Mouse (Mus musculus): Measurements from ENCODE around the gene Ets1. TPM values are rescaled to one million over a fixed set of nuclear protein-coding genes. Genes with fewer than 3 reads are reported as not detected.

The Ets1 gene
- total and polyA plus RNA-seq, 2 experiments from 2014 or later = 34.3 to 72.7 TPM

DNA sequence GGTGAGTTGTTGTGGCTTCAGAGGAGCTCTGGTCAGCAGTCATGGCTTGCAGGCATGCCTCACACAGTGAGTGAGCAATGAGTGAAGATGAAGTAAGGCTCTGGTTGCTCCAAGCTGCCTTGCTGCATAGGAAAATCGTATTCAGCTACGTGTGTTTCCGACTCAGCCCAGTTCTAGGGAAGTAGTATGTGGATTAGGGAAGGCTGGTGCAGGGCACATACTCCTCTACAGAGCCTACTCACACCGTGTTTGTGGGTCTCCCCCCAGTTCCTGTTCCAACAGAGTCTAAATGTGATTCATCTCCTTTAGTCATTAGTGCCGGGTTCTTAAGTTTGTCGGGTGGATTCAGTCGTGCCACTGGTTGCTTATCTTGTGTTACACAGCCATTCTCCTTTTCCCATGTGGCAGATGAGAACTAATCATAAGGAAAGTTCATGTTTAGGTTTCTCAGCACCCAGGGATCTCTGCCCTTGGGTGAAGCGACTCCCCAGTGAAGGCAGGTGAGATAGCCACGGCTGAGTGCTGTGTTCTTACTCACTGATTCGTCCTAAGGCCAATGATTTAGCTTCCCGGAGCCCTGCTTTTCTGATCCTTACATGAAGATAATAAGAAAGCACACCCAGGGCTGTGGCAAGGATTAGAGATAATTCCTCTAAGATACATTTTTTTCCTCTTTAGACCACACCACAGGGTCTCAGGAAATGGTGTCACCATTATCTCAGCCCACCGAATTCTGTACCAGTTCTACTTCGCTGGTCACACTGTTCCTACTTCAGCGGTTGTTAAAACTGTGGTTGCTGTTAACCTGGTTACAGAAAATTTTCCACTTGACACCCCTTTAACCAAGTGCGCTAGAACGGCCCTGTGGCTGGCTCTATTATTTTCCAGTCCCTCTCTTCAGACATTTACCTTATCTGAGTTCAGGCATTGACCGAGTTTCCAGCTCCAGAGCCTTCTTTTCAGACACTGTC, 74.0 kb downstream of the Ets1 start:
- H3K4me3 ChIP-seq (ENCODE audit: low read depth, low read length) = no peak overlapping the region
- 0 out of 2 replicates have a peak overlapping the region, but pooled peaks have one; percentile 16 for H3K9ac ChIP-seq (replicated peaks; ENCODE audit: low read depth, low read length)
- ATAC-seq (ENCODE audit: insufficient read depth, low read depth) (peak; percentile 12; the same call in 1 of the 2 replicates), DNase-seq (ENCODE audit: low spot score) (no peak)
- TF ChIP-seq EP300 (IDR thresholded peaks at IDR 0.05; ENCODE audit: low read depth) = no peak
- TF ChIP-seq CTCF (IDR thresholded peaks at IDR 0.05; ENCODE audit: low read depth) = no peak
- H3K9me3 ChIP-seq (replicated peaks; ENCODE audit: control insufficient read depth, low read length) = no peaks in the 10 kb centered on the region
- WGBS = 49% methylated on average over 17 of the region's 17 CpGs
- peaks cover 49% of the 10 kb centered on the region for H3K4me1 ChIP-seq (ENCODE audit: control insufficient read depth, insufficient read depth)
- no peaks in the 10 kb centered on the region for H3K27me3 ChIP-seq (ENCODE audit: control insufficient read depth, insufficient read depth, low read length)
- 0 out of 2 replicates have a peak, but pooled peaks cover 15% of the 10 kb centered on the region for H3K36me3 ChIP-seq (replicated peaks; ENCODE audit: control insufficient read depth, insufficient read depth, low read length)
- peak overlapping the region; percentile 78 for H3K27ac ChIP-seq (ENCODE audit: low read depth)
- H3K4me2 ChIP-seq (ENCODE audit: low read depth, low read length) = peak overlapping the region; percentile 36; the same call in 1 of the 2 replicates

DNA sequence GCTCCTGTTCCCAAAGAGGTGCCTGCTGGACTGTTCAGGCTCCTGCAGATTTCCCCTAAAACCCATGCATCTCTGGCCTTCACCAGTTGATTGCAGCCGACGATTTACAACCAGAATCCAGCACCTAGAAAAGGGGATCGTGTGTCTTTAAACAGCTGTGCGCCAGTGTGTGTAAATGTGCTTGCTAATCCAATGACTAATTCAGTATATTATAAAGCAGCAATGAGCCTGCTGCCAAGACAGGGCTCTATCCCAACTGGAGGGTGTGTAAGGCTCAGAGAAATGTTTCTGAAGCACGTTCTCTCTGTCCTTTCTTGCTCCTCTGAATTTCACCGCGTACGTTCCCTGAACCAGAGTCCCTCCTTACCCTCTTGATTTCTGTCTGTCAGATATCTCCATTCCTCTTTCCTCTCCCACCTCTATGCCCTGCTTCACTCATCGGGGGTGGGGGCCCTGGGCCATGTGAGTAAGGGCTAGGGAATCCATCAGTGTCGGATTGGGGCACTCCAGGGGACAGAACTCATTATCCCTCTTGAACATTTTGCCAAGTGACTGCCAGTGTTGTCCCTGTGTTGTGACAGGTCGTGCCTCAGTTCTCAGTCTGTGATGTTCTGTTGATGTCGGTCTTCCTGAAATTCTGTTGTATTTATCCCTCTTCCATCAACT, 75.1 kb downstream of the Ets1 start:
- H3K36me3 ChIP-seq (replicated peaks; ENCODE audit: control insufficient read depth, insufficient read depth, low read length) = 0 out of 2 replicates have a peak, but pooled peaks cover 9% of the 10 kb centered on the region
- 50% methylated on average over 12 of the region's 12 CpGs for WGBS

DNA sequence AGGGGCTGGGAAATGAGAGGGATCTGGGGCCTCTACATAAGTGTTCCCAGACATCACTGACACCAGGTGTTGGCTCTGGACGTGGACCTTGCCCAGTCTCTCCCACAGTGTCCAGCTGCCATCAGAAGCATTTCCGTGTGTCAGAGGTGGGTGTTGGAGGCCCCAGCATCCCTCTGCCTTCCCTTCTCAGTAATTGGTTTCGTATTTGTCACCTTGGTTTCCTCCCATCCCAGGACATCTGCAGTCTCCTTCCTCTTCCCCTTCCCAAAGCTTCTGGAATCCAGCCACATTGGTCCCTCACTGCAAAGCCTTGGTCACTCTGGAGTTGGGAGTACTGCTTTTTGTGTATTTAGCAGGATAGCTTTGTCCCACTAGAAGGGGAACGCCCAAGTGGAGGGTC, 75.7 kb downstream of the Ets1 start:
- 0 out of 2 replicates have a peak, but pooled peaks cover 8% of the 10 kb centered on the region for H3K36me3 ChIP-seq (replicated peaks; ENCODE audit: control insufficient read depth, insufficient read depth, low read length)
- TF ChIP-seq CTCF (IDR thresholded peaks at IDR 0.05; ENCODE audit: low read depth) (no peak), EP300 (IDR thresholded peaks at IDR 0.05; ENCODE audit: low read depth) (no peak)
- 57% methylated on average over 4 of the region's 4 CpGs for WGBS
- no peaks in the 10 kb centered on the region for H3K9me3 ChIP-seq (replicated peaks; ENCODE audit: control insufficient read depth, low read length)
- H3K4me3 ChIP-seq (ENCODE audit: low read depth, low read length) = no peak overlapping the region
- no peak overlapping the region for H3K9ac ChIP-seq (replicated peaks; ENCODE audit: low read depth, low read length)
- H3K4me1 ChIP-seq (ENCODE audit: control insufficient read depth, insufficient read depth) = peaks cover 60% of the 10 kb centered on the region
- H3K27me3 ChIP-seq (ENCODE audit: control insufficient read depth, insufficient read depth, low read length) = no peaks in the 10 kb centered on the region
- DNase-seq (ENCODE audit: low spot score) (no peak), ATAC-seq (ENCODE audit: insufficient read depth, low read depth) (no peak)
- no peak overlapping the region for H3K4me2 ChIP-seq (ENCODE audit: low read depth, low read length)
- H3K27ac ChIP-seq (ENCODE audit: low read depth) = peak overlapping the region; percentile 78

More for the DNA sequence above, 75.1 kb downstream of the Ets1 start:
- Histone ChIP-seq H3K9me3 (replicated peaks; ENCODE audit: control insufficient read depth, low read length) (no peaks in the 10 kb centered on the region), H3K4me1 (ENCODE audit: control insufficient read depth, insufficient read depth) (peaks cover 57% of the 10 kb centered on the region), H3K27ac (ENCODE audit: low read depth) (peak overlapping the region; percentile 78), H3K4me3 (ENCODE audit: low read depth, low read length) (no peak overlapping the region), H3K27me3 (ENCODE audit: control insufficient read depth, insufficient read depth, low read length) (no peaks in the 10 kb centered on the region), H3K9ac (replicated peaks; ENCODE audit: low read depth, low read length) (no peak overlapping the region), H3K4me2 (ENCODE audit: low read depth, low read length) (peak overlapping the region; percentile 36; the same call in 1 of the 2 replicates)
- ATAC-seq (ENCODE audit: insufficient read depth, low read depth) (no peak), DNase-seq (ENCODE audit: low spot score) (no peak)
- TF ChIP-seq EP300 (IDR thresholded peaks at IDR 0.05; ENCODE audit: low read depth) (no peak), CTCF (IDR thresholded peaks at IDR 0.05; ENCODE audit: low read depth) (no peak)

DNA sequence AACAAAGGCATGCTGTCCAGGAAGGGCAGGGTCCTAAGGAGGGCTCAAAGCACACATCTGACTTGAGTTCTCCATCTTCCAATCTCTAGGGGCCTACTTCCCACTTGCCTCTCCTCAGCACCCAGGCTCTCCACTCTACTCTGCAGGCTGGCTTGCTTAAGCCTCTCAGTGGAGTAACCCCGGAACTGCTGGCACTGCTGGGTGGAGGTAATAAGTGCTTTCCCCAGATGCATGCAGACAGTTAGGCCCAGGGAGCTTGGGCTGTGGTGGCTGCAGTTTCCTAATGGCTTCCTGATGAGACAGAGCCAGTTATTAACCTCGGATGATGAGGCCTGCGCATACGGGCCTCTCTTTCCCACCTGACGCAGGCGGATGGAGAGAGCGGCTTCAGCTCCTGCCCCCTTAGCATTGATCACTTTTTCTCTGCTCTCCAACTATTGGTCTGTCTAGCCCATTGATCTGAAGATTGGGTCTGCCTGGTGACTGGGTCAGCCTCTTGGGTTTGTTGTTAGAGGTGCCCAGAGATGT, 76.4 kb downstream of the Ets1 start:
- Histone ChIP-seq H3K27ac (ENCODE audit: low read depth) (peak overlapping the region; percentile 44; the same call in 1 of the 2 replicates), H3K9me3 (replicated peaks; ENCODE audit: control insufficient read depth, low read length) (no peaks in the 10 kb centered on the region), H3K4me3 (ENCODE audit: low read depth, low read length) (no peak overlapping the region), H3K9ac (replicated peaks; ENCODE audit: low read depth, low read length) (no peak overlapping the region), H3K27me3 (ENCODE audit: control insufficient read depth, insufficient read depth, low read length) (no peaks in the 10 kb centered on the region), H3K4me2 (ENCODE audit: low read depth, low read length) (no peak overlapping the region), H3K36me3 (replicated peaks; ENCODE audit: control insufficient read depth, insufficient read depth, low read length) (0 out of 2 replicates have a peak, but pooled peaks cover 8% of the 10 kb centered on the region), H3K4me1 (ENCODE audit: control insufficient read depth, insufficient read depth) (peaks cover 67% of the 10 kb centered on the region)
- TF ChIP-seq CTCF (IDR thresholded peaks at IDR 0.05; ENCODE audit: low read depth) (no peak), EP300 (IDR thresholded peaks at IDR 0.05; ENCODE audit: low read depth) (no peak)
- DNase-seq (ENCODE audit: low spot score) (no peak), ATAC-seq (ENCODE audit: insufficient read depth, low read depth) (no peak)
- 84% methylated on average over 7 of the region's 7 CpGs for WGBS

- H3K4me3 ChIP-seq (ENCODE audit: low read depth, low read length) = no peak overlapping the region
- WGBS = 72% methylated on average over 1 of the region's 1 CpGs
- no peak overlapping the region for H3K4me2 ChIP-seq (ENCODE audit: low read depth, low read length)
- ATAC-seq (ENCODE audit: insufficient read depth, low read depth) (no peak), DNase-seq (ENCODE audit: low spot score) (no peak)
- H3K36me3 ChIP-seq (replicated peaks; ENCODE audit: control insufficient read depth, insufficient read depth, low read length) = 0 out of 2 replicates have a peak, but pooled peaks cover 8% of the 10 kb centered on the region
- H3K27me3 ChIP-seq (ENCODE audit: control insufficient read depth, insufficient read depth, low read length) = no peaks in the 10 kb centered on the region
- no peak overlapping the region for H3K9ac ChIP-seq (replicated peaks; ENCODE audit: low read depth, low read length)
- H3K9me3 ChIP-seq (replicated peaks; ENCODE audit: control insufficient read depth, low read length) = no peaks in the 10 kb centered on the region
- peaks cover 68% of the 10 kb centered on the region for H3K4me1 ChIP-seq (ENCODE audit: control insufficient read depth, insufficient read depth)
- H3K27ac ChIP-seq (ENCODE audit: low read depth) = no peak overlapping the region
- no peak for TF ChIP-seq EP300 (IDR thresholded peaks at IDR 0.05; ENCODE audit: low read depth)
- no peak for TF ChIP-seq CTCF (IDR thresholded peaks at IDR 0.05; ENCODE audit: low read depth)
Observed at GRCm38 (mm10) chr9:32713106-32713505, 77.1 kb downstream of the Ets1 start.
